Mouse (Mus musculus): Measurements from ENCODE around the gene Lipt2. TPM values are rescaled to one million over a fixed set of nuclear protein-coding genes. Genes with fewer than 3 reads are reported as not detected.

Gene Lipt2
- polyA plus RNA-seq, 1 experiment from 2014 or later, result 20.4 TPM

DNA sequence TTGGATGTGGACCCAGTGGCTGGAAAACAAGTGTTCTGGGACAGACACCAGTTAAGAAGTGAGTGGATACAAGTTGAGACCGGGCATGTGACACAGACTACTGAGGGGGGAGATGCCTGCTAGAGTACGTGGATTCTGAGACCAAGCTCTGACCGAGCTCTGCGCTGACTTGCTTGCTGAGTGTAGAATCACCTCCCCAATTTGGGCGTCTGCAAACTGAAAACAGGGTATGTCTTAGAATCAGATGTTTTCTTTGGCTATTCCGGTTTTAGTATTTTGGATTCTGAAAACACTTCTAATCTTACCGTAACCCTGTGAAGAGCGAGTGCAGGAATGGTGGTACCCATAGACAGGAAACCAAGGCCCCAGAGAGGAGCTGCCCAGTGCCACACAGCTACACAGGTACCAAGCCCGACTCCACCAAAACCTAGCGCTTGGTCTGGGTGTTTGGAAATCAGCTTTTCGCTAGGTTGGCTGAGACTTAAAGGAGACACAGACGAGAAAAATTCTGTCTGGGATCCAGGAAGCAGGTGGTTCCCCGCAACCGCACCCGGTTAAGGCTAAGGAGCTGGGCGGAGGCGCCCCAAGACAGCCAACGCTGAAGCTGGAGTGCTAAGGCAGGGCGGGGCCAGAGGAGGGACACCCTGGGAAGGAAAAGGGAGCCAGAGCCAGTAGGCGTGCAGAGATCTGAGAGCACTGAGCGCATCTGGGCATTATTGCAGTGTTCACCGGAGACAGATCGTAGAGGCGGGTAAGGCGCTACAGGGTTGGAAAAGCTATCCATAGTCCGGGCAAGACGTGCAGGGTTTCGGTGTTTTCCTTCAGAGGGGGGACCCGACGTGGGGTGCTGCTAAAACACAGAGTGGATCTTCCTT is 19.2 kb downstream of the Lipt2 start:
- Histone ChIP-seq H3K4me1 (peaks cover 14% of the 10 kb centered on the region), H3K27ac (no peak overlapping the region), H3K9me3 (no peaks in the 10 kb centered on the region), H3K9ac (peak overlapping the region; percentile 23; the same call in 1 of the 2 replicates), H3K27me3 (peaks cover 51% of the 10 kb centered on the region), H3K4me2 (peak overlapping the region; percentile 60), H3K4me3 (peak overlapping the region; percentile 37), H3K36me3 (no peaks in the 10 kb centered on the region)
- ATAC-seq (ENCODE audit: insufficient number of reproducible peaks, low FRiP score, low TSS enrichment, low read depth), result peak; percentile 63; the same call in 1 of the 2 replicates
- WGBS, result 8% methylated on average over 30 of the region's 30 CpGs

GRCm38 (mm10) chr7:100178891-100179233 is 19.8 kb downstream of the Lipt2 start:
- H3K4me3 ChIP-seq, result peak overlapping the region; percentile 37
- ATAC-seq (ENCODE audit: insufficient number of reproducible peaks, low FRiP score, low TSS enrichment, low read depth), result no peak
- 2% methylated on average over 15 of the region's 15 CpGs for WGBS
- peaks cover 51% of the 10 kb centered on the region for H3K27me3 ChIP-seq
- H3K36me3 ChIP-seq, result no peaks in the 10 kb centered on the region
- no peak overlapping the region for H3K27ac ChIP-seq
- peaks cover 14% of the 10 kb centered on the region for H3K4me1 ChIP-seq
- peak overlapping the region; percentile 60 for H3K4me2 ChIP-seq
- peak overlapping the region; percentile 23; the same call in 1 of the 2 replicates for H3K9ac ChIP-seq
- no peaks in the 10 kb centered on the region for H3K9me3 ChIP-seq

GRCm38 (mm10) chr7:100179394-100179793 is 20.3 kb downstream of the Lipt2 start:
- Histone ChIP-seq H3K27me3 (peaks cover 51% of the 10 kb centered on the region), H3K9ac (no peak overlapping the region), H3K9me3 (no peaks in the 10 kb centered on the region), H3K4me3 (peak overlapping the region; percentile 37; the same call in 1 of the 2 replicates), H3K36me3 (no peaks in the 10 kb centered on the region), H3K27ac (no peak overlapping the region), H3K4me2 (peak overlapping the region; percentile 60; the same call in 1 of the 2 replicates), H3K4me1 (peaks cover 14% of the 10 kb centered on the region)
- no peak for ATAC-seq (ENCODE audit: insufficient number of reproducible peaks, low FRiP score, low TSS enrichment, low read depth)
- 52% methylated on average over 7 of the region's 7 CpGs for WGBS

GRCm38 (mm10) chr7:100179836-100180407 is 20.8 kb downstream of the Lipt2 start:
- Histone ChIP-seq H3K27ac (no peak overlapping the region), H3K27me3 (peaks cover 51% of the 10 kb centered on the region), H3K9me3 (no peaks in the 10 kb centered on the region), H3K4me2 (0 out of 2 replicates have a peak overlapping the region, but pooled peaks have one; percentile 5), H3K36me3 (no peaks in the 10 kb centered on the region), H3K9ac (no peak overlapping the region), H3K4me1 (peaks cover 14% of the 10 kb centered on the region), H3K4me3 (no peak overlapping the region)
- ATAC-seq (ENCODE audit: insufficient number of reproducible peaks, low FRiP score, low TSS enrichment, low read depth), result no peak
- 72% methylated on average over 7 of the region's 7 CpGs for WGBS

- ATAC-seq (ENCODE audit: insufficient number of reproducible peaks, low FRiP score, low TSS enrichment, low read depth), result no peak
- peaks cover 14% of the 10 kb centered on the region for H3K4me1 ChIP-seq
- no peaks in the 10 kb centered on the region for H3K36me3 ChIP-seq
- H3K27ac ChIP-seq, result no peak overlapping the region
- H3K4me2 ChIP-seq, result no peak overlapping the region
- H3K27me3 ChIP-seq, result peaks cover 42% of the 10 kb centered on the region
- no peak overlapping the region for H3K4me3 ChIP-seq
- H3K9me3 ChIP-seq, result no peaks in the 10 kb centered on the region
- 90% methylated on average over 2 of the region's 2 CpGs for WGBS
- H3K9ac ChIP-seq, result no peak overlapping the region
Observed at GRCm38 (mm10) chr7:100181176-100181575, 22.1 kb downstream of the Lipt2 start.

DNA sequence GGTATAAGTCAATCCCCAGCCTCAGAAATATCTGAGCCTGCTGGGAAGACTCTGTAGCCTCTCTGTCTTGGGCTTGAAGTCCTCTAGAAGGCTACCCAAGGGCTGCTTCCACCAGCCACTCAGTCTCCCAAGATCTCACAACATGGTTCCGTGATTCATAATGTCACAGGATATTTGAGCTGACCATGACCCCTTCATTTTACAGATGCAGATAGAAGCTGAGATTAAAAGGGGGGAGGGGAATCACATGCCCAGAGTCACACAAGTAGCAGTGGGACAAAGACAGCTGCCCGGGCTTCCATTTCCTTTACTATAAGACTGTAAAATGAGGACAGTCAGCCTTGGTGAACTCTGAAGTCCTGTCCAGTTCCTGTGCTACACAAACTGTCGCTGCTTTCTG is 22.5 kb downstream of the Lipt2 start:
- Histone ChIP-seq H3K4me1 (peaks cover 14% of the 10 kb centered on the region), H3K4me3 (no peak overlapping the region), H3K27ac (no peak overlapping the region), H3K27me3 (peaks cover 38% of the 10 kb centered on the region), H3K9me3 (no peaks in the 10 kb centered on the region), H3K4me2 (no peak overlapping the region), H3K9ac (no peak overlapping the region), H3K36me3 (no peaks in the 10 kb centered on the region)
- ATAC-seq (ENCODE audit: insufficient number of reproducible peaks, low FRiP score, low TSS enrichment, low read depth), result no peak
- 61% methylated on average over 3 of the region's 3 CpGs for WGBS

- Histone ChIP-seq H3K9ac (no peak overlapping the region), H3K4me2 (no peak overlapping the region), H3K27ac (no peak overlapping the region), H3K4me3 (no peak overlapping the region), H3K27me3 (peaks cover 32% of the 10 kb centered on the region), H3K9me3 (no peaks in the 10 kb centered on the region), H3K36me3 (no peaks in the 10 kb centered on the region), H3K4me1 (peaks cover 14% of the 10 kb centered on the region)
- WGBS, result 66% methylated on average over 3 of the region's 3 CpGs
- ATAC-seq (ENCODE audit: insufficient number of reproducible peaks, low FRiP score, low TSS enrichment, low read depth), result no peak
Observed at GRCm38 (mm10) chr7:100182388-100182787, 23.3 kb downstream of the Lipt2 start.

GRCm38 (mm10) chr7:100187601-100188000 is 28.5 kb downstream of the Lipt2 start:
- Histone ChIP-seq H3K4me2 (no peak overlapping the region), H3K4me3 (no peak overlapping the region), H3K36me3 (no peaks in the 10 kb centered on the region), H3K27ac (no peak overlapping the region), H3K27me3 (no peaks in the 10 kb centered on the region), H3K9ac (no peak overlapping the region), H3K4me1 (no peaks in the 10 kb centered on the region), H3K9me3 (no peaks in the 10 kb centered on the region)
- no peak for ATAC-seq (ENCODE audit: insufficient number of reproducible peaks, low FRiP score, low TSS enrichment, low read depth)
- WGBS, result 23% methylated on average over 7 of the region's 7 CpGs

GRCm38 (mm10) chr7:100190167-100190566 is 31.1 kb downstream of the Lipt2 start:
- H3K4me3 ChIP-seq, result no peak overlapping the region
- no peaks in the 10 kb centered on the region for H3K4me1 ChIP-seq
- H3K9ac ChIP-seq, result no peak overlapping the region
- ATAC-seq (ENCODE audit: insufficient number of reproducible peaks, low FRiP score, low TSS enrichment, low read depth), result no peak
- H3K27me3 ChIP-seq, result no peaks in the 10 kb centered on the region
- no peaks in the 10 kb centered on the region for H3K9me3 ChIP-seq
- H3K27ac ChIP-seq, result no peak overlapping the region
- WGBS, result 45% methylated on average over 4 of the region's 4 CpGs
- H3K4me2 ChIP-seq, result no peak overlapping the region
- H3K36me3 ChIP-seq, result no peaks in the 10 kb centered on the region

GRCm38 (mm10) chr7:100190778-100191177 is 31.7 kb downstream of the Lipt2 start:
- Histone ChIP-seq H3K36me3 (no peaks in the 10 kb centered on the region), H3K27ac (no peak overlapping the region), H3K27me3 (no peaks in the 10 kb centered on the region), H3K9ac (no peak overlapping the region), H3K4me2 (no peak overlapping the region), H3K4me3 (no peak overlapping the region), H3K9me3 (no peaks in the 10 kb centered on the region), H3K4me1 (no peaks in the 10 kb centered on the region)
- WGBS, result 2% methylated on average over 4 of the region's 4 CpGs
- no peak for ATAC-seq (ENCODE audit: insufficient number of reproducible peaks, low FRiP score, low TSS enrichment, low read depth)

DNA sequence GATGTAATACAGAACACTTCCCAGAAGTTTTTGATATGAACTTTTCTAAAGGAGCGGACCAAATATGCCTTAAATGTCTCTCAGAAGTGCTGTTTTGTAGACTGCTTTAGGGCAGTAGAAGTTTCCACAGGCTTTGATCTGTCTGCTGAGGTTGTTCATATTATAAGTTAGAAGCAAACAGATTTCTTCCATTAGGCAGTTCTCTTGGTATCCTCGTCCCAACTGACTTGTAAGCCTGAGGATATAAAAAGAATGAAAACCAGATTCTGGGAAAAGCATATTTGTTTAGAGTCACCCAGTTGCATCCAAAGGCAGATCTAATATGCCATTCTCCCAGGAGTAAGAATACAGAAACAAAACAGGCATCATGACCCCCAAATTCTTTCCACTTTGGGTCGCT is 42.1 kb downstream of the Lipt2 start:
- Histone ChIP-seq H3K36me3 (no peaks in the 10 kb centered on the region), H3K27me3 (no peaks in the 10 kb centered on the region), H3K4me1 (peaks cover 8% of the 10 kb centered on the region; the same call in 1 of the 2 replicates), H3K9ac (no peak overlapping the region), H3K27ac (0 out of 2 replicates have a peak overlapping the region, but pooled peaks have one; percentile 43), H3K4me3 (no peak overlapping the region), H3K4me2 (no peak overlapping the region), H3K9me3 (no peaks in the 10 kb centered on the region)
- WGBS, result 49% methylated on average over 3 of the region's 3 CpGs
- ATAC-seq (ENCODE audit: insufficient number of reproducible peaks, low FRiP score, low TSS enrichment, low read depth), result no peak

DNA sequence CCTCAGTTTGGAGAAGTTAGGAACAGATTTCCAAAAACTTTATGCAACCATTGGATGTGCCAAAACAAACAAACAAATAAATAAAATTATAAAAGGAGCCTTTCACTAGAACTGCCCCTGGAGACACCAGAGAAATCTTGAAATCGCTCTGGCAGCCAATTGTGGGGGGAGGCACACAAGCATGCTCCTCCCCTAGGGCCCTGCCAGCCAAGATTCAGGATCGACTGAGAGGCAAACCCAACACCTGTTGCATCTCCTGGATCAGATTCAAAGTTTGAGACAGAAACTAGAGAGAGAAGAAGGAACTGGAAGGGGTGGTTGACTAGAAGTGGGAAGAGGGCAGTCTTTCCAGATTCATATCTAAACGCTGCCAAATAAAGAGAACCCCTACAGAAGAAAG is 44.5 kb downstream of the Lipt2 start:
- Histone ChIP-seq H3K9ac (no peak overlapping the region), H3K27me3 (no peaks in the 10 kb centered on the region), H3K27ac (no peak overlapping the region), H3K4me3 (no peak overlapping the region), H3K36me3 (no peaks in the 10 kb centered on the region), H3K4me2 (no peak overlapping the region), H3K9me3 (no peaks in the 10 kb centered on the region), H3K4me1 (peaks cover 8% of the 10 kb centered on the region; the same call in 1 of the 2 replicates)
- WGBS, result 50% methylated on average over 3 of the region's 3 CpGs
- ATAC-seq (ENCODE audit: insufficient number of reproducible peaks, low FRiP score, low TSS enrichment, low read depth), result no peak
